In the genomic region with DNA sequence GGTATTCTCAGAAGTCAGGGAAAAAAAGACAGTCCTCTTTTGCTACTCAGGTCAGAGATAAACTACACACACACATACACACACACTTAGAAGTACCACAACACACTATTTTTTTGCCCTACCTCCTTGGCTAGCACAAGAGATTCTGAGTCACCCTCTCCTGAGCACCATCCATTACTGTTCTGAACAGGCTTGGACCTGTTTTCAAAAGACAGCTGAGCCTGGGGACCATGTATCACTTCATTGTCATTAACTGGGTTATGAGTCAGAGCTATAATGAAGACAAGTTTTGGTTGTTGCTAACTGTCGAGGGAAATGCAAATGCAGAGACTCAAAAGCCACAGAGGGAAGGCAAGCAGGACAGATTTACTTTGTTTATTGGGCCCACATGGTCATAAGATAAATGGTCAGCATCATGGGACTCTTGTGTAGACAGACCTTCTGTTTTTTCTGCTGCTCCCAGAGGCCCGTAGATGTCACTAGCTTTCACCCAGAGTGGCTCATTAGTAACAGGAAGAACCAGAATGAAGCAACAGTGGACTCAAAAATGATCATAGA, we compare ENCODE assay signal across 22 mouse cellular contexts. TPM values are rescaled to one million over a fixed set of nuclear protein-coding genes. Genes with fewer than 3 reads are reported as not detected.
A peak's percentile ranks its signal among the peaks of the same experiment; 100 is the strongest.
DNase-seq lines count a peak whose midpoint lies in the region; ATAC-seq and TF ChIP-seq lines count a peak whose summit lies in the region.
"Had no signal": no experiment of that assay in that cellular context is flagged by ENCODE, and none has a peak within 500 bp of the region (broad histone marks: within the 10 kb centered on the region; RNA-seq: fewer than 3 reads in every experiment).

No protein-coding gene starts in this region.

- ATAC-seq in kidney, embryonic 14.5 days (ENCODE audit: low FRiP score, low TSS enrichment): no peak
- peak; percentile 86 for ATAC-seq in embryonic facial prominence, embryonic 15.5 days (ENCODE audit: insufficient number of reproducible peaks, low FRiP score, low TSS enrichment, low read depth)
- ATAC-seq: liver, embryonic 12.5 days; midbrain, embryonic 16.5 days had no signal

- H3K4me1 ChIP-seq in kidney, embryonic 14.5 days (ENCODE audit: control insufficient read depth, insufficient read depth, low read length): no peaks in the 10 kb centered on the region
- H3K4me1 ChIP-seq in embryonic facial prominence, embryonic 15.5 days: no peaks in the 10 kb centered on the region
- H3K4me1 ChIP-seq in thymus, adult 2 months (replicated peaks; ENCODE audit: control insufficient read depth, insufficient read depth, low read length): no peaks in the 10 kb centered on the region
- H3K4me1 ChIP-seq: heart, embryonic 13.5 days; limb, embryonic 10.5 days; liver, embryonic 12.5 days; lung, embryonic 15.5 days had no signal

- no peak for TF ChIP-seq POLR2A in thymus, adult 2 months (IDR thresholded peaks at IDR 0.05; ENCODE audit: control insufficient read depth, extremely low read depth, insufficient read depth, low read length, poor library complexity)

- intact Hi-C loops in gastrocnemius, postnatal 36 days (cut with DNase I): no loop called here

- H3K36me3 ChIP-seq in kidney, embryonic 14.5 days (ENCODE audit: control insufficient read depth, insufficient read depth, low read length): no peaks in the 10 kb centered on the region
- no peaks in the 10 kb centered on the region for H3K36me3 ChIP-seq in embryonic facial prominence, embryonic 15.5 days
- no peaks in the 10 kb centered on the region for H3K36me3 ChIP-seq in thymus, adult 2 months (ENCODE audit: control insufficient read depth, insufficient read depth, low read length)
- H3K36me3 ChIP-seq: forebrain, embryonic 10.5 days; heart, embryonic 13.5 days; limb, embryonic 10.5 days; liver, embryonic 12.5 days; lung, embryonic 15.5 days had no signal

- no peaks in the 10 kb centered on the region for H3K27me3 ChIP-seq in kidney, embryonic 14.5 days (ENCODE audit: control insufficient read depth, insufficient read depth, low read length)
- no peaks in the 10 kb centered on the region for H3K27me3 ChIP-seq in embryonic facial prominence, embryonic 15.5 days
- H3K27me3 ChIP-seq in thymus, adult 2 months (ENCODE audit: control insufficient read depth, insufficient read depth, low read length): no peaks in the 10 kb centered on the region
- H3K27me3 ChIP-seq: heart, embryonic 13.5 days; liver, embryonic 12.5 days; lung, embryonic 15.5 days had no signal

- no peak overlapping the region for H3K4me3 ChIP-seq in kidney, embryonic 14.5 days (ENCODE audit: low read length)
- no peak overlapping the region for H3K4me3 ChIP-seq in embryonic facial prominence, embryonic 15.5 days (replicated peaks)
- H3K4me3 ChIP-seq in thymus, adult 2 months (ENCODE audit: control insufficient read depth, insufficient read depth, low read length): no peak overlapping the region
- H3K4me3 ChIP-seq: forebrain, embryonic 10.5 days; heart, embryonic 13.5 days; limb, embryonic 10.5 days; liver, embryonic 12.5 days; lung, embryonic 15.5 days had no signal

- no peaks in the 10 kb centered on the region for H3K9me3 ChIP-seq in kidney, embryonic 14.5 days (ENCODE audit: control insufficient read depth, low read length)
- no peaks in the 10 kb centered on the region for H3K9me3 ChIP-seq in embryonic facial prominence, embryonic 15.5 days (replicated peaks)
- H3K9me3 ChIP-seq: forebrain, embryonic 10.5 days; heart, embryonic 13.5 days; limb, embryonic 10.5 days; liver, embryonic 12.5 days; lung, embryonic 15.5 days had no signal

- peak; percentile 5 for DNase-seq in gastrocnemius, postnatal 25 days
- no peak for DNase-seq in gastrocnemius, postnatal 36 days
- DNase-seq in kidney, adult 9 months: peak; percentile 4
- DNase-seq in adrenal gland, postnatal 36 days: peak; percentile 1 to 2
- DNase-seq in thymus, adult 2 months: no peak
- no peak for DNase-seq in lung, postnatal 36 days
- DNase-seq: cerebellum, adult 11-12 months; cerebellum, postnatal 36 days; heart, postnatal 4 days; right cerebral cortex, adult 18-20 months had no signal

- no peak for TF ChIP-seq CTCF in thymus, adult 2 months (IDR thresholded peaks at IDR 0.05; ENCODE audit: borderline replicate concordance, control insufficient read depth, extremely low read depth, insufficient read depth, low read length, poor library complexity)

- H3K4me2 ChIP-seq in kidney, embryonic 14.5 days (replicated peaks; ENCODE audit: low read depth, low read length): no peak overlapping the region
- H3K4me2 ChIP-seq in embryonic facial prominence, embryonic 15.5 days (replicated peaks): no peak overlapping the region
- H3K4me2 ChIP-seq: heart, embryonic 13.5 days; liver, embryonic 12.5 days; lung, embryonic 15.5 days had no signal

- no peak overlapping the region for H3K9ac ChIP-seq in kidney, embryonic 14.5 days (ENCODE audit: low read depth, low read length)
- H3K9ac ChIP-seq in embryonic facial prominence, embryonic 15.5 days: no peak overlapping the region
- H3K9ac ChIP-seq: heart, embryonic 13.5 days; liver, embryonic 12.5 days; lung, embryonic 15.5 days had no signal

- WGBS in kidney, embryonic 14.5 days: 57% methylated on average over 2 of the region's 2 CpGs
- WGBS in embryonic facial prominence, embryonic 15.5 days: 54% methylated on average over 2 of the region's 2 CpGs
- 75% methylated on average over 2 of the region's 2 CpGs for WGBS in thymus, adult 2 months

- H3K27ac ChIP-seq in kidney, embryonic 14.5 days (ENCODE audit: low read depth, low read length): no peak overlapping the region
- no peak overlapping the region for H3K27ac ChIP-seq in embryonic facial prominence, embryonic 15.5 days (replicated peaks)
- no peak overlapping the region for H3K27ac ChIP-seq in thymus, adult 2 months (ENCODE audit: control insufficient read depth, insufficient read depth, low read length)
- H3K27ac ChIP-seq: forebrain, embryonic 10.5 days; heart, embryonic 13.5 days; limb, embryonic 10.5 days; liver, embryonic 12.5 days; lung, embryonic 15.5 days had no signal

RNA-seq across cellular contexts. Expression of a gene that starts 48.3 kb away (rescaled TPM):
- total RNA-seq in gastrocnemius, postnatal 25 days (2021): not detected
- total RNA-seq in gastrocnemius, postnatal 36 days (2021): not detected
- 2.4 and 2.7 TPM in 2 replicates for polyA plus RNA-seq in kidney, embryonic 14.5 days (2014; fragmentation: Nextera tagmentation; extraction: Ambion mirVana)
- not detected for total RNA-seq in adrenal gland, postnatal 36 days (2021)
- polyA plus RNA-seq in embryonic facial prominence, embryonic 15.5 days (2015; fragmentation: Nextera tagmentation; extraction: Ambion mirVana): not detected in 2 replicates
- 0.07 TPM in 1 of 2 replicates, not detected in the other for polyA plus RNA-seq in thymus, adult 2 months (2012; rRNA removed)
- total RNA-seq: gastrocnemius, postnatal 4 days; heart, postnatal 4 days; layer of hippocampus, postnatal 10 days; megakaryocyte progenitor cell, adult 5-6 weeks; neutrophil, adult 5-6 weeks had no signal
- polyA plus RNA-seq: forebrain, embryonic 10.5 days; liver, embryonic 12.5 days; midbrain, embryonic 16.5 days had no signal

Comparison
In these comparisons a context has a peak if more than half of its experiments do, and no peak if none do; other contexts are left out.
1. DNase-seq: peak in gastrocnemius, postnatal 25 days (single experiment), kidney, adult 9 months (single experiment) and adrenal gland, postnatal 36 days (2 of 2); none in gastrocnemius, postnatal 36 days (0 of 2), thymus, adult 2 months (single experiment) and lung, postnatal 36 days (single experiment).